Mouse (Mus musculus) embryonic facial prominence, embryonic 11.5 days (tissue): ENCODE results near the gene Tbx4. TPM values are rescaled to one million over a fixed set of nuclear protein-coding genes. Genes with fewer than 3 reads are reported as not detected.

Source experiments
- ATAC-seq: fragments of 200-750 bp; cut with Nextera tagmentation; replicated peaks from 2 replicates; pipeline ENCODE4 v1.8.0; 2017; ENCODE audit warnings: low read depth; ENCODE audit not compliant: insufficient number of reproducible peaks, low FRiP score, low TSS enrichment
- DNase-seq: peaks from one replicate; pipeline ENCODE4 v3.0.0-alpha.2; 2015; ENCODE audit warnings: low spot score
- H3K27ac ChIP-seq: fragments of 300-500 bp; sonication (generic); replicated peaks from 2 replicates; pipeline ENCODE4 v1.5.1; 2014; ENCODE audit warnings: mild to moderate bottlenecking, low read depth, low read length, control low read depth
- H3K27me3 ChIP-seq: fragments of 300-500 bp; sonication (generic); 2 replicates; pipeline ENCODE4 v1.6.1; 2014; ENCODE audit warnings: mild to moderate bottlenecking, low read length, moderate library complexity, mixed read lengths; ENCODE audit not compliant: control insufficient read depth, insufficient read depth
- H3K36me3 ChIP-seq: fragments of 300-500 bp; sonication (generic); replicated peaks from 2 replicates; pipeline ENCODE4 v1.6.1; 2014; ENCODE audit warnings: low read depth, mild to moderate bottlenecking, low read length, moderate library complexity, mixed read lengths; ENCODE audit not compliant: control insufficient read depth, insufficient read depth
- H3K4me1 ChIP-seq: fragments of 300-500 bp; sonication (generic); 2 replicates; pipeline ENCODE4 v1.6.1; 2014; ENCODE audit warnings: low read length, mixed read lengths; ENCODE audit not compliant: control insufficient read depth, insufficient read depth
- H3K4me2 ChIP-seq: fragments of 300-500 bp; sonication (generic); 2 replicates; pipeline ENCODE4 v1.6.1; 2014; ENCODE audit warnings: low read depth, mild to moderate bottlenecking, control low read depth, low read length, moderate library complexity
- H3K4me3 ChIP-seq: fragments of 300-500 bp; sonication (generic); 2 replicates; pipeline ENCODE4 v1.5.1; 2014; ENCODE audit warnings: low read depth, low read length, control low read depth
- H3K9ac ChIP-seq: fragments of 300-500 bp; sonication (generic); replicated peaks from 2 replicates; pipeline ENCODE4 v1.6.1; 2014; ENCODE audit warnings: mild to moderate bottlenecking, control low read depth, low read length
- H3K9me3 ChIP-seq: fragments of 300-500 bp; sonication (generic); replicated peaks from 2 replicates; pipeline ENCODE4 v1.6.1; 2016; ENCODE audit warnings: mild to moderate bottlenecking, low read length, inconsistent platforms, mixed read lengths; ENCODE audit not compliant: control insufficient read depth
- WGBS: fragments of 180-500 bp; shearing (Covaris S2); extraction: QIAGEN DNeasy Blood & Tissue Kit; methylation state at CpG from one replicate; pipeline ENCODE4 v1.1.7; 2014; 5-methylcytosine and 5-hydroxymethylcytosine counted together
- polyA plus RNA-seq: library from polyadenylated mRNA; unstranded; fragments of >200 nt; fragmentation: Nextera tagmentation; extraction: Ambion mirVana; gene quantifications from 2 replicates; pipeline ENCODE4 v1.2.1, GENCODE M21; 2014

Tbx4 gene
- polyA plus RNA-seq, 1 experiment from 2014 or later, result 0.65 TPM

DNA sequence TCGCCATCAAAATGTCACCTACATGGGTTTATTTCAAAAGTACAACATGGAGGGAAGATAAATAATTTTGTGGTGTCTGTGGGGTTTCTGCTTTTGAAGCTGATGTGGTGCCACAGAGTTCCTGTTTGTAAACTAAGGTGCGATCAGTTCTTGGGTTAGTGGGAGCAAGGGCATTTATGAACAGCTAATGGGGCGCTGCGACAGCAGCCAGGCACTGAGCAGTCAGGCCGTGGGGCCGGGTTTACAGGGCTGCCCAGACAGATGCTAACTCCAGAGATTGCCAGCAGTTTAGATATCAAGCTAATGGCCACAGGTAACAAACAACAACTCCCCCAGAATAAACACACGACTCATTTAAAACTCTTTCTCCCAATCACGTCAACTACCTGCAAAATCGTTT lies 75.3 kb downstream of the Tbx4 start:
- ATAC-seq, result no peak
- no peak overlapping the region for H3K4me3 ChIP-seq
- no peaks in the 10 kb centered on the region for H3K36me3 ChIP-seq
- H3K4me2 ChIP-seq, result no peak overlapping the region
- H3K27ac ChIP-seq, result no peak overlapping the region
- no peaks in the 10 kb centered on the region for H3K4me1 ChIP-seq
- DNase-seq, result no peak
- no peaks in the 10 kb centered on the region for H3K9me3 ChIP-seq
- no peak overlapping the region for H3K9ac ChIP-seq
- no peaks in the 10 kb centered on the region for H3K27me3 ChIP-seq
- WGBS, result 74% methylated on average over 9 of the region's 9 CpGs

Other genes starting within 250 kb of the Tbx4 start
- 22.3 and 25.9 TPM in 2 replicates for gene Tbx2, start 53.9 kb upstream of the Tbx4 start, polyA plus RNA-seq
- gene Gm11444, start 36.1 kb upstream of the Tbx4 start, polyA plus RNA-seq, result not detected in 2 replicates